Mouse (Mus musculus): Measurements from ENCODE around the gene Apol9a.
"Not testable (repeated sequence)": the region's sequence is repeated elsewhere in the genome, so short reads cannot be mapped to it uniquely, and the experiment has no call there.

The Apol9a gene

GRCm38 (mm10) chr15:77411035-77411434 is at the start of gene Apol9a:
Gene Apol9a, minus strand, starts transcription at chr15:77411135.
- not testable (repeated sequence) for ATAC-seq (ENCODE audit: low TSS enrichment)

- not testable (repeated sequence) for ATAC-seq (ENCODE audit: low TSS enrichment)
These were observed 39.0 kb upstream of the Apol9a start for GRCm38 (mm10) chr15:77449927-77450326.

GRCm38 (mm10) chr15:77447392-77447791 is 36.5 kb upstream of the Apol9a start, which contains the start of gene Apol7b:
Gene Apol7b, minus strand, starts transcription at chr15:77447492.
- not testable (repeated sequence) for ATAC-seq (ENCODE audit: low TSS enrichment)

- not testable (repeated sequence) for ATAC-seq (ENCODE audit: low TSS enrichment)
These were observed 34.7 kb upstream of the Apol9a start for GRCm38 (mm10) chr15:77445668-77446067.

GRCm38 (mm10) chr15:77444746-77445145 is 33.8 kb upstream of the Apol9a start:
- peak; percentile 89 for ATAC-seq (ENCODE audit: low TSS enrichment)

- ATAC-seq (ENCODE audit: low TSS enrichment), result peak; percentile 52; the same call in 1 of the 2 replicates
These were observed 17.9 kb upstream of the Apol9a start for GRCm38 (mm10) chr15:77428690-77429448.

GRCm38 (mm10) chr15:77422925-77423324 is 12.0 kb upstream of the Apol9a start:
- ATAC-seq (ENCODE audit: low TSS enrichment), result peak; percentile 92

- not testable (repeated sequence) for ATAC-seq (ENCODE audit: low TSS enrichment)
These were observed 8.7 kb upstream of the Apol9a start for GRCm38 (mm10) chr15:77419657-77420056.

GRCm38 (mm10) chr15:77416655-77417333 is 5.9 kb upstream of the Apol9a start:
- peak; percentile 85 for ATAC-seq (ENCODE audit: low TSS enrichment)

- ATAC-seq (ENCODE audit: low TSS enrichment), result not testable (repeated sequence)
These were observed 4.7 kb upstream of the Apol9a start for GRCm38 (mm10) chr15:77415653-77416052.

- ATAC-seq (ENCODE audit: low TSS enrichment), result not testable (repeated sequence)
These were observed 1.8 kb upstream of the Apol9a start for GRCm38 (mm10) chr15:77412695-77413094.

- ATAC-seq (ENCODE audit: low TSS enrichment), result not testable (repeated sequence)
These were observed 4.6 kb downstream of the Apol9a start for GRCm38 (mm10) chr15:77406370-77406769.

- peak; percentile 42; the same call in 1 of the 2 replicates for ATAC-seq (ENCODE audit: low TSS enrichment)
These were observed 11.9 kb downstream of the Apol9a start, which contains the start of gene Apol7a for GRCm38 (mm10) chr15:77399027-77399426. Gene Apol7a, minus strand, starts transcription at chr15:77399110.

- peak; percentile 85 for ATAC-seq (ENCODE audit: low TSS enrichment)
These were observed 13.3 kb downstream of the Apol9a start for GRCm38 (mm10) chr15:77397450-77398132.

GRCm38 (mm10) chr15:77393832-77394231 is 17.1 kb downstream of the Apol9a start:
- ATAC-seq (ENCODE audit: low TSS enrichment), result not testable (repeated sequence)

- ATAC-seq (ENCODE audit: low TSS enrichment), result no peak
These were observed 23.5 kb downstream of the Apol9a start for GRCm38 (mm10) chr15:77387462-77387861.

- ATAC-seq (ENCODE audit: low TSS enrichment), result no peak
These were observed 26.4 kb downstream of the Apol9a start for GRCm38 (mm10) chr15:77384340-77385030.

- ATAC-seq (ENCODE audit: low TSS enrichment), result no peak
These were observed 28.1 kb downstream of the Apol9a start for GRCm38 (mm10) chr15:77382880-77383279.

- no peak for ATAC-seq (ENCODE audit: low TSS enrichment)
These were observed 28.6 kb downstream of the Apol9a start for GRCm38 (mm10) chr15:77382271-77382850.

GRCm38 (mm10) chr15:77381481-77381880 is 29.5 kb downstream of the Apol9a start:
- no peak for ATAC-seq (ENCODE audit: low TSS enrichment)

GRCm38 (mm10) chr15:77379921-77380320 is 31.0 kb downstream of the Apol9a start:
- no peak; the same call in 1 of the 2 replicates for ATAC-seq (ENCODE audit: low TSS enrichment)

All from frontal cortex, adult (tissue).